Mouse (Mus musculus) C2C12 (cell line): ENCODE measurements around the gene Ripor3. TPM values are rescaled to one million over a fixed set of nuclear protein-coding genes. Genes with fewer than 3 reads are reported as not detected.

ENCODE experiments used
- H3K27me3 ChIP-seq: one replicate; pipeline ENCODE4 v1.6.1; 2011; ENCODE audit not compliant: control insufficient read depth, insufficient read depth, insufficient read length
- H3K36me3 ChIP-seq: one replicate; pipeline ENCODE4 v1.6.1; 2011; ENCODE audit not compliant: control insufficient read depth, insufficient read depth
- H3K4me3 ChIP-seq: one replicate; pipeline ENCODE4 v1.5.1; 2011; ENCODE audit warnings: mild to moderate bottlenecking, control low read depth; ENCODE audit not compliant: poor library complexity, insufficient read depth, severe bottlenecking
- H3K79me2 ChIP-seq: one replicate; pipeline ENCODE4 v1.6.1; 2011; ENCODE audit not compliant: control insufficient read depth, insufficient read depth
- H3K79me3 ChIP-seq: one replicate; pipeline ENCODE4 v1.6.1; 2011; ENCODE audit warnings: low read depth, control low read depth
- H3ac ChIP-seq: one replicate; pipeline ENCODE3; 2011; ENCODE audit warnings: low read depth; ENCODE audit not compliant: control insufficient read depth, insufficient read length
- CEBPB ChIP-seq: IDR thresholded peaks from one replicate; pipeline ENCODE4 v1.6.1; 2011; ENCODE audit warnings: low read depth, mild to moderate bottlenecking, control low read depth, moderate library complexity
- CTCF ChIP-seq: IDR thresholded peaks from one replicate; pipeline ENCODE4 v1.5.1; 2011; ENCODE audit not compliant: control insufficient read depth, insufficient read depth, insufficient read length
- FOSL1 ChIP-seq: IDR thresholded peaks from one replicate; pipeline ENCODE4 v1.8.0; 2011; ENCODE audit warnings: mild to moderate bottlenecking, low read length; ENCODE audit not compliant: poor library complexity, insufficient read depth, severe bottlenecking
- MAX ChIP-seq: IDR thresholded peaks from one replicate; pipeline ENCODE4 v1.6.1; 2011; ENCODE audit warnings: mild to moderate bottlenecking, control low read depth
- MYOD1 ChIP-seq: IDR thresholded peaks from one replicate; pipeline ENCODE4 v1.6.1; 2011; ENCODE audit warnings: low read depth; ENCODE audit not compliant: control insufficient read depth, insufficient read length
- MYOG ChIP-seq: IDR thresholded peaks from one replicate; pipeline ENCODE4 v1.6.1; 2011; ENCODE audit not compliant: control insufficient read depth, insufficient read length; ENCODE audit errors: extremely low read depth
- USF1 ChIP-seq: IDR thresholded peaks from one replicate; pipeline ENCODE4 v1.6.1; 2011; ENCODE audit warnings: low read depth, mild to moderate bottlenecking, control low read depth, moderate library complexity
- polyA plus RNA-seq: library from polyadenylated mRNA; unstranded; fragments of >200 nt; fragmentation: generic; extraction: Trizol; gene quantifications from one replicate; pipeline ENCODE4 v1.2.1, GENCODE M21; 2012; ENCODE audit warnings: missing spikeins

Gene Ripor3
- polyA plus RNA-seq, 1 experiment, result 0.04 TPM

DNA sequence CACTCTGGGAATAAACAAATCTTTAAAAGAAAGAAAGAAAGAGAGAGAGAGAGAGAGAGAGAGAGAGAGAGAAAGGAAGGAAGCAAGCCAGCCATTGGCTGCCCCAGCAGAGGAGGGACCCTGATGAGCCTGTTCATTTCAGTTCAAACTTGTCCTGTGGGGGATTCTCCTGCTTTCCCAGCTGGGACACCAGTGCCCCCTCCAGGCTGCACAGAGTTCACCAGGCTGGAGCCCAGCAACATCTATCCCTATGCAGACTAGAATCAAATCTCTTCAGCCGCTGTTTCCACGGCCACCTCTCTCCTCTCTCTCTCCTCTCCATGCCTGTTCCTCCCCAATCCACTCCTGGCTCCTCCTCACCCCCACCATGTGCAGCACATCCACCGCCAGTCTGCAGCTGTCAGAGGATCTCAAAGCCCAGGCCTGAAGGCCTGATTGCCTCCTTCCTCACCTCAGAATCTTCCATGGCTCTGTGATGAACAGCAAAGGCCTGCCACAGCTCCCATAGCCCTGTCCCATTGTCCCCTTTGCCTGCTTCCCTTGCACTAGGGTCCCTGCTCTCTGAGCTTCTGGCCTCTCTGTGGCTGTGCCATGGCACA is 11.2 kb downstream of the Ripor3 start:
- TF ChIP-seq CEBPB (no peak), CTCF (no peak), MAX (no peak), USF1 (no peak), FOSL1 (no peak), MYOG (no peak), MYOD1 (no peak)
- Histone ChIP-seq H3K27me3 (no peaks in the 10 kb centered on the region), H3K79me3 (no peaks in the 10 kb centered on the region), H3K4me3 (no peak overlapping the region), H3K79me2 (no peaks in the 10 kb centered on the region), H3ac (no peak overlapping the region), H3K36me3 (no peaks in the 10 kb centered on the region)

DNA sequence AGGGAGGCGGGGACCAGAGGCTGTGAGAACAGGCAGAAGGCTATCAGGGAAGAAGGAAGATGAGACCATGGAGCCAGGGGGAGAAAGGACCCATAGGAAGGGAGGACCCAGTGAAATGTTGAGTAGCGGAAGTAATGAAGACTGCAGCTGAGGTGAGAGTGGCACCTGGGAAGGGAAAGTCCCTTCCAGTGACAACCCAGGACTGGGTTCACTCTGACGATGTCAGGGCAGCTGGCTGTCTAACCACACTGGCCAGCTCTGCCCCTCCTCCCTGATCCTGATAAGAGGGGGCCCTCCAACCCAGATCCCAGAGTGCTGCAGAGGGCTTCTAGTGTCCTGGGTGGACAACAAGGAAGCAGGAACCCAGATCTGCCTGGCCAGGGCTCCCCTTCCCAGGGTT is 12.9 kb downstream of the Ripor3 start:
- H3ac ChIP-seq, result no peak overlapping the region
- no peaks in the 10 kb centered on the region for H3K79me3 ChIP-seq
- H3K36me3 ChIP-seq, result no peaks in the 10 kb centered on the region
- TF ChIP-seq MAX (no peak), MYOG (no peak), CEBPB (no peak), CTCF (no peak), FOSL1 (no peak), MYOD1 (no peak), USF1 (no peak)
- no peaks in the 10 kb centered on the region for H3K27me3 ChIP-seq
- H3K4me3 ChIP-seq, result no peak overlapping the region
- no peaks in the 10 kb centered on the region for H3K79me2 ChIP-seq

DNA sequence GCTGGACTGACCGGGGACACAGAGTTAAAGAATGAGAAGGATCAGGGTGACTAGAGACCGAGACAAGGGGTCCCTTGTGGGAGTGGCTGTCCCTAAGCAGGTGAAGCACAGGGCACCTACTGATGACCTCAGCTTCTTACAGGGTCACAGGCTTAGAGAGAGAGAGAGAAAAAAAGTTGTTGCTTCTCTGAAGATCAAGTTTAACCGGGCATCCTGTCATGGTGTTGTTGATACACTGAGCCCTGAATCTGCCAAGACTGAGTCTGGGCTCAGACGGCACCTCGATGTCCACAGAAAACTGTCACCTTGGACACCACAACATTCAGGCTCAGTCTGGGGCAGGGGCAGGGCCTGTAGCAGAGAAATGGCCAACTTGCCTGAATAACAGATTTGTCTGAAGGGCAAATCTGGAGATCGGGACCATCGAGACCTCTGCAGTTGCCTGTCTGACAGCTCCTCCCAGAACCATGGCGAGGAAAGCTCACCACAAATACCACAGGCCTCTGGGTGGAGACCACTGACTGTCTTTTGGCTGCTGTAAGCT is 13.7 kb downstream of the Ripor3 start:
- no peaks in the 10 kb centered on the region for H3K36me3 ChIP-seq
- no peak overlapping the region for H3K4me3 ChIP-seq
- H3ac ChIP-seq, result no peak overlapping the region

DNA sequence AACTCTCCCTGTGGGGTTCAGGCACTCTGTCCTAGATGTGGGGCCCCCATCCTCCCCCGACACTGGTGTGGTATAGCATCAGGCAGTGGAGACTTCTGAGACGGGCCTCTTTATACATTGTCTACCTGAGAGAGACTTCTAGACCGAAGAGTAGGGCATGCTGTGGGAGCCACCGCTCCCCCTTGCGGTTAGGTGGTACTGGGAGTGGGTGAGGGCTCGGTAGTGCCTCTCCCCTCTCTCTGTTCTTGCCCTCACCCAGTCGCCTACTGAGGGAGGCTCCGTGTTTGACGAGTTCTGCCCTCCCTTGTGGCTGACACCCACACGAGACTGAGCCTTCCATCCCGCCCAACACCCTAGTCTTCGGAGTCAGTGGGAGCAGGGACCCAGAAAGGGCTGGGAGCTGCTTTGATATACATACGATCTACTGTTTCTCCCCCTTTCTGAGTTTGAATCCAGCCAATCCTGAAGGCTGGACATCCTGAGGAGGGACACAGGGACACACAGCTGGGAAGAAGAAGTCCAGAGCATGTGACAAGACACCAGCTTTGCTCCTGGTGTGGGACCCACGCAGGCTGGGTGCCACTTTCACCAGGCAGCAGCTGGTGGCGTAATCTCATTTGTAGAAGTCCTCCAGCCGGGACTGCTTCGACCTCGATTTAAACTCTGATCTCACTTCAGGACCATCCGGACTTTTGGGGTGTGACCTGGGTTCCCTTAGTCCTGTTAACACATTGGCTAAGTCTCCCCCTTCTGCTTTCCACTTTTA is 14.4 kb downstream of the Ripor3 start:
- no peaks in the 10 kb centered on the region for H3K36me3 ChIP-seq
- no peak for TF ChIP-seq MYOG
- no peak for TF ChIP-seq USF1
- TF ChIP-seq FOSL1, result no peak
- no peak for TF ChIP-seq CTCF
- no peak for TF ChIP-seq MYOD1
- TF ChIP-seq MAX, result no peak
- TF ChIP-seq CEBPB, result no peak
- no peak overlapping the region for H3K4me3 ChIP-seq
- no peaks in the 10 kb centered on the region for H3K79me3 ChIP-seq
- no peaks in the 10 kb centered on the region for H3K79me2 ChIP-seq
- no peaks in the 10 kb centered on the region for H3K27me3 ChIP-seq
- no peak overlapping the region for H3ac ChIP-seq

More for the DNA sequence above, 13.7 kb downstream of the Ripor3 start:
- Histone ChIP-seq H3K27me3 (no peaks in the 10 kb centered on the region), H3K79me2 (no peaks in the 10 kb centered on the region), H3K79me3 (no peaks in the 10 kb centered on the region)
- TF ChIP-seq USF1 (no peak), MYOD1 (no peak), MAX (no peak), CEBPB (no peak), FOSL1 (no peak), CTCF (no peak), MYOG (no peak)

DNA sequence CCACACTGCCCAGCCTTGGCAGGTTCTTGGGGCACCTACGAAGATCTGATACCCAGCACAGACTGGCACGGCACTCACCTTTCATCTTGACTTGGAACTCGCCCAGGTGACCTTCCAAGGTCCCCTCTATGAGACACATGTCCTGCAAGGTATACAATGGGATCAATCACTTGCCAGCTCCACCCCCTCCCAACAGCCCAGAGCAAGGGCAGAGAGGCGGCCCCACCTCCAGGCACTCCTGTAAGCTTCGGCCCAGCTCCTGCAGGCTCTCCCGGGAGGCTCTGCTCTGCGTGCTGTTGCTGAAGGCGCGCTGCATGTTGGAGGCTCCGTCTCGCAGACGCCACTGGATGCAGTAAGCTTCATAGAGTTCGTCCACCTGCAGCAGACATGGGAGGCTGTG is 17.2 kb downstream of the Ripor3 start:
- no peak for TF ChIP-seq MYOD1
- no peak for TF ChIP-seq CEBPB
- TF ChIP-seq FOSL1, result no peak
- no peak for TF ChIP-seq MYOG
- TF ChIP-seq MAX, result no peak
- TF ChIP-seq USF1, result no peak
- no peak for TF ChIP-seq CTCF
- H3K79me2 ChIP-seq, result no peaks in the 10 kb centered on the region
- no peak overlapping the region for H3ac ChIP-seq
- no peak overlapping the region for H3K4me3 ChIP-seq
- no peaks in the 10 kb centered on the region for H3K36me3 ChIP-seq
- no peaks in the 10 kb centered on the region for H3K27me3 ChIP-seq
- H3K79me3 ChIP-seq, result no peaks in the 10 kb centered on the region
